Mouse (Mus musculus): ENCODE results near the gene Cyp46a1.

GRCm38 (mm10) chr12:108392254-108393044, 58.3 kb downstream of the Cyp46a1 start:
- TF ChIP-seq POLR2A (IDR thresholded peaks at IDR 0.05; ENCODE audit: extremely low read depth, insufficient read depth, low read length), result no peak
- no peak for TF ChIP-seq CTCF (IDR thresholded peaks at IDR 0.05; ENCODE audit: extremely low read depth, insufficient read depth, low read length)

Data from cortical plate, adult 2 months (tissue).